Mouse (Mus musculus): ENCODE measurements at regions not wholly inside any gene's neighbourhood (a gene's known extent, or its start where the extent isn't known, plus 50 kb on each side); places are given as distances from the start of the nearest gene placed in this dataset.

GRCm38 (mm10) chr15:97458139-97458747, 211.2 kb upstream of the Amigo2 start:
- peaks cover 10 to 71% of the 10 kb centered on the region in 2 experiments for H3K4me1 ChIP-seq (ENCODE audit: control insufficient read depth in 1 of 2, insufficient read depth in 2 of 2)
- no peaks in the 10 kb centered on the region for H3K27me3 ChIP-seq (replicated peaks)
- no peaks in the 10 kb centered on the region for H3K79me2 ChIP-seq (replicated peaks; ENCODE audit: control insufficient read depth, extremely low read depth, insufficient read depth, poor library complexity, severe bottlenecking)
- dilution Hi-C loops (cut with MboI; ENCODE audit: extremely low pct_ligation_motif_present, extremely low pct_unique_long_range_greater_than_20kb, low sequenced_read_pairs) = no loop called here
- peak overlapping the region; percentile 37 to 65 (median 49) for H3K4me3 ChIP-seq (replicated peaks in 1 of 3; ENCODE audit: low read depth in 2 of 3, low read length in 2 of 3, poor library complexity in 1 of 3)
- peak; percentile 73 for DNase-seq (ENCODE audit: extremely low read depth)
- TF ChIP-seq RCOR1 (conservative IDR thresholded peaks at IDR 0.05; ENCODE audit: low read depth, low read length) (no peak; the same call in 1 of the 2 replicates), CTCF (conservative IDR thresholded peaks at IDR 0.05 in 1 of 2, IDR thresholded peaks at IDR 0.05 in 1 of 2; ENCODE audit: low read depth in 2 of 2, low read length in 2 of 2) (peak in 1 of 2 experiments; percentile 45; a peak in 2 of 4 replicates), ZC3H11A (IDR thresholded peaks at IDR 0.05; ENCODE audit: low read depth, low read length) (no peak), RAD21 (IDR thresholded peaks at IDR 0.05; ENCODE audit: low read depth, low read length) (peak; percentile 13), ELF1 (IDR thresholded peaks at IDR 0.05; ENCODE audit: low read depth, low read length) (no peak), USF1 (IDR thresholded peaks at IDR 0.05; ENCODE audit: low read depth, low read length) (no peak), CHD1 (IDR thresholded peaks at IDR 0.05; ENCODE audit: low read depth, low read length) (no peak), MEF2A (IDR thresholded peaks at IDR 0.05; ENCODE audit: borderline replicate concordance, low read depth, low read length) (peak; percentile 22; the same call in 1 of the 2 replicates), IRF4 (IDR thresholded peaks at IDR 0.05; ENCODE audit: low read depth, low read length) (no peak; the same call in 1 of the 2 replicates), BHLHE40 (IDR thresholded peaks at IDR 0.05; ENCODE audit: low read depth, low read length) (no peak; the same call in 1 of the 2 replicates), POLR2AphosphoS2 (IDR thresholded peaks at IDR 0.05; ENCODE audit: low read depth, low read length) (no peak), ZNF384 (IDR thresholded peaks at IDR 0.05; ENCODE audit: low read depth, low read length) (no peak), SMC3 (IDR thresholded peaks at IDR 0.05; ENCODE audit: low read depth, low read length) (peak; percentile 16; the same call in 1 of the 2 replicates), NELFE (IDR thresholded peaks at IDR 0.05; ENCODE audit: low read depth, low read length) (0 out of 2 replicates have a peak, but pooled peaks have one; percentile 5), MXI1 (IDR thresholded peaks at IDR 0.05; ENCODE audit: low read depth, low read length) (peak; percentile 17; the same call in 1 of the 2 replicates), SIN3A (IDR thresholded peaks at IDR 0.05; ENCODE audit: low read length) (0 out of 2 replicates have a peak, but pooled peaks have one; percentile 8), MAX (IDR thresholded peaks at IDR 0.05; ENCODE audit: low read length) (0 out of 2 replicates have a peak, but pooled peaks have one; percentile 1)
- in situ Hi-C loops (cut with MboI; ENCODE audit: low pct_ligation_motif_present, low pct_unique_long_range_greater_than_20kb, low sequenced_read_pairs) = loop anchor here (10.0 to 25.0 kb wide), 2 partner anchors 73 to 379 kb away; partner anchors contain the start of gene Hdac7
- H3K27ac ChIP-seq (ENCODE audit: insufficient read depth, low read depth) = peak overlapping the region; percentile 70; the same call in 1 of the 2 replicates
- peak overlapping the region; percentile 53 for H3K9ac ChIP-seq (ENCODE audit: insufficient read depth, low read depth)
- H3K4me2 ChIP-seq (ENCODE audit: insufficient read depth, low read depth, poor library complexity, severe bottlenecking) = peak overlapping the region; percentile 97
- no peaks in the 10 kb centered on the region for H3K9me3 ChIP-seq (replicated peaks; ENCODE audit: low read length)
- H3K36me3 ChIP-seq (replicated peaks in 1 of 2; ENCODE audit: control insufficient read depth in 1 of 2, insufficient read depth in 1 of 2, low read length in 1 of 2) = no peaks in the 10 kb centered on the region

GRCm38 (mm10) chr15:97457468-97457867, 210.4 kb upstream of the Amigo2 start:
- Histone ChIP-seq H3K79me2 (replicated peaks; ENCODE audit: control insufficient read depth, extremely low read depth, insufficient read depth, poor library complexity, severe bottlenecking) (no peaks in the 10 kb centered on the region), H3K4me3 (replicated peaks in 1 of 3; ENCODE audit: low read depth in 2 of 3, low read length in 2 of 3, poor library complexity in 1 of 3) (no peak overlapping the region), H3K27me3 (replicated peaks) (no peaks in the 10 kb centered on the region), H3K27ac (ENCODE audit: insufficient read depth, low read depth) (no peak overlapping the region), H3K4me1 (ENCODE audit: control insufficient read depth in 1 of 2, insufficient read depth in 2 of 2) (peaks cover 8 to 65% of the 10 kb centered on the region in 2 experiments), H3K36me3 (replicated peaks in 1 of 2; ENCODE audit: control insufficient read depth in 1 of 2, insufficient read depth in 1 of 2, low read length in 1 of 2) (no peaks in the 10 kb centered on the region), H3K4me2 (ENCODE audit: insufficient read depth, low read depth, poor library complexity, severe bottlenecking) (no peak overlapping the region), H3K9me3 (replicated peaks; ENCODE audit: low read length) (no peaks in the 10 kb centered on the region), H3K9ac (ENCODE audit: insufficient read depth, low read depth) (no peak overlapping the region)
- TF ChIP-seq CHD2 (IDR thresholded peaks at IDR 0.05; ENCODE audit: low read length) = 0 out of 2 replicates have a peak, but pooled peaks have one; percentile 58
- TF ChIP-seq RCOR1 (conservative IDR thresholded peaks at IDR 0.05; ENCODE audit: low read depth, low read length) = no peak
- DNase-seq (ENCODE audit: extremely low read depth) = no peak
- in situ Hi-C loops (cut with MboI; ENCODE audit: low pct_ligation_motif_present, low pct_unique_long_range_greater_than_20kb, low sequenced_read_pairs) (loop anchor here (10.0 to 25.0 kb wide), 2 partner anchors 73 to 380 kb away; partner anchors contain the start of gene Hdac7), dilution Hi-C loops (cut with MboI; ENCODE audit: extremely low pct_ligation_motif_present, extremely low pct_unique_long_range_greater_than_20kb, low sequenced_read_pairs) (no loop called here)
